Mouse (Mus musculus) embryonic facial prominence, embryonic 10.5 days (tissue): Measurements from ENCODE around the gene Med28. TPM values are rescaled to one million over a fixed set of nuclear protein-coding genes. Genes with fewer than 3 reads are reported as not detected.

ENCODE experiments used
- DNase-seq: peaks from one replicate; pipeline ENCODE4 v3.0.0-alpha.2; 2017; ENCODE audit warnings: low spot score
- H3K27ac ChIP-seq: fragments of 300-500 bp; sonication (generic); replicated peaks from 2 replicates; pipeline ENCODE4 v1.5.1; 2016; ENCODE audit warnings: mild to moderate bottlenecking
- H3K27me3 ChIP-seq: fragments of 300-500 bp; sonication (generic); replicated peaks from 2 replicates; pipeline ENCODE4 v1.6.1; 2016; ENCODE audit warnings: low read depth, mild to moderate bottlenecking; ENCODE audit not compliant: poor library complexity, severe bottlenecking
- H3K36me3 ChIP-seq: fragments of 300-500 bp; sonication (generic); replicated peaks from 2 replicates; pipeline ENCODE4 v1.6.1; 2016; ENCODE audit warnings: mild to moderate bottlenecking, moderate library complexity
- H3K4me1 ChIP-seq: fragments of 300-500 bp; sonication (generic); 2 replicates; pipeline ENCODE4 v1.6.1; 2016
- H3K4me3 ChIP-seq: fragments of 300-500 bp; sonication (generic); 2 replicates; pipeline ENCODE4 v1.5.1; 2016; ENCODE audit warnings: mild to moderate bottlenecking, moderate library complexity
- H3K9me3 ChIP-seq: fragments of 300-500 bp; sonication (generic); 2 replicates; pipeline ENCODE4 v1.6.1; 2016; ENCODE audit warnings: mild to moderate bottlenecking
- WGBS: fragments of 180-500 bp; shearing (Covaris S2); methylation state at CpG from one replicate; pipeline ENCODE4 v1.1.7; 2016; 5-methylcytosine and 5-hydroxymethylcytosine counted together
- polyA plus RNA-seq: library from polyadenylated mRNA; unstranded; fragments of >200 nt; fragmentation: Nextera tagmentation; extraction: Ambion mirVana; gene quantifications from 2 replicates; pipeline ENCODE4 v1.2.1, GENCODE M21; 2016

Gene Med28
- polyA plus RNA-seq, 1 experiment from 2014 or later, result 296 TPM

GRCm38 (mm10) chr5:45493191-45494092 lies 26.6 kb upstream of the Med28 start, which contains the start of gene Lap3:
Gene Lap3 (plus strand): TSS chr5:45493374.
- WGBS, result under 1% methylated on average over 78 of the region's 78 CpGs
- DNase-seq, result peak; percentile 100
- H3K4me3 ChIP-seq, result peak within 1 kb of the TSS; percentile 82
- peak within 1 kb of the TSS; percentile 90 for H3K27ac ChIP-seq
- H3K4me1 ChIP-seq, result peaks cover 18% of the 10 kb centered on the region
- H3K9me3 ChIP-seq, result no peaks in the 10 kb centered on the region
- H3K36me3 ChIP-seq, result peaks cover 34% of the 10 kb centered on the region
- H3K27me3 ChIP-seq, result no peaks in the 10 kb centered on the region; the same call in 1 of the 2 replicates

GRCm38 (mm10) chr5:45494093-45494755 lies 25.8 kb upstream of the Med28 start:
- Histone ChIP-seq H3K9me3 (no peaks in the 10 kb centered on the region), H3K27me3 (no peaks in the 10 kb centered on the region; the same call in 1 of the 2 replicates), H3K4me1 (peaks cover 18% of the 10 kb centered on the region), H3K4me3 (peak overlapping the region; percentile 82), H3K27ac (peak overlapping the region; percentile 90), H3K36me3 (peaks cover 42% of the 10 kb centered on the region)
- 66% methylated on average over 9 of the region's 9 CpGs for WGBS
- DNase-seq, result no peak

GRCm38 (mm10) chr5:45495429-45495975 lies 24.5 kb upstream of the Med28 start:
- H3K27ac ChIP-seq, result no peak overlapping the region
- no peaks in the 10 kb centered on the region; the same call in 1 of the 2 replicates for H3K27me3 ChIP-seq
- peaks cover 55% of the 10 kb centered on the region for H3K36me3 ChIP-seq
- H3K9me3 ChIP-seq, result no peaks in the 10 kb centered on the region
- peaks cover 18% of the 10 kb centered on the region for H3K4me1 ChIP-seq
- no peak for DNase-seq
- H3K4me3 ChIP-seq, result no peak overlapping the region
- 93% methylated on average over 3 of the region's 3 CpGs for WGBS

- Histone ChIP-seq H3K36me3 (peaks cover 60% of the 10 kb centered on the region), H3K9me3 (no peaks in the 10 kb centered on the region)
These were observed 24.0 kb upstream of the Med28 start for GRCm38 (mm10) chr5:45496042-45496441.

GRCm38 (mm10) chr5:45496479-45496878 lies 23.6 kb upstream of the Med28 start:
- no peak overlapping the region for H3K4me3 ChIP-seq
- peaks cover 18% of the 10 kb centered on the region for H3K4me1 ChIP-seq
- WGBS, result 90% methylated on average over 4 of the region's 4 CpGs
- H3K27ac ChIP-seq, result no peak overlapping the region
- H3K9me3 ChIP-seq, result no peaks in the 10 kb centered on the region
- peaks cover 64% of the 10 kb centered on the region for H3K36me3 ChIP-seq
- DNase-seq, result no peak
- no peaks in the 10 kb centered on the region; the same call in 1 of the 2 replicates for H3K27me3 ChIP-seq

More at GRCm38 (mm10) chr5:45496042-45496441, 24.0 kb upstream of the Med28 start:
- H3K27me3 ChIP-seq, result no peaks in the 10 kb centered on the region; the same call in 1 of the 2 replicates
- H3K4me1 ChIP-seq, result peaks cover 18% of the 10 kb centered on the region
- DNase-seq, result no peak
- H3K27ac ChIP-seq, result no peak overlapping the region
- no peak overlapping the region for H3K4me3 ChIP-seq

- 91% methylated on average over 12 of the region's 12 CpGs for WGBS
- Histone ChIP-seq H3K36me3 (peaks cover 69% of the 10 kb centered on the region), H3K4me1 (peaks cover 18% of the 10 kb centered on the region)
These were observed 23.0 kb upstream of the Med28 start for GRCm38 (mm10) chr5:45496930-45497550.

GRCm38 (mm10) chr5:45497564-45497963 lies 22.5 kb upstream of the Med28 start:
- DNase-seq, result no peak
- no peaks in the 10 kb centered on the region for H3K27me3 ChIP-seq
- no peaks in the 10 kb centered on the region for H3K9me3 ChIP-seq
- H3K4me3 ChIP-seq, result no peak overlapping the region
- peaks cover 18% of the 10 kb centered on the region for H3K4me1 ChIP-seq
- no peak overlapping the region for H3K27ac ChIP-seq
- WGBS, result 90% methylated on average over 5 of the region's 5 CpGs
- peaks cover 75% of the 10 kb centered on the region for H3K36me3 ChIP-seq

More at GRCm38 (mm10) chr5:45496930-45497550, 23.0 kb upstream of the Med28 start:
- no peak overlapping the region for H3K27ac ChIP-seq
- no peak overlapping the region for H3K4me3 ChIP-seq
- no peaks in the 10 kb centered on the region for H3K27me3 ChIP-seq
- no peak for DNase-seq
- no peaks in the 10 kb centered on the region for H3K9me3 ChIP-seq

- Histone ChIP-seq H3K27me3 (no peaks in the 10 kb centered on the region), H3K27ac (no peak overlapping the region), H3K4me1 (no peaks in the 10 kb centered on the region), H3K9me3 (no peaks in the 10 kb centered on the region), H3K4me3 (no peak overlapping the region), H3K36me3 (peaks cover 93% of the 10 kb centered on the region)
- WGBS, result 88% methylated on average over 7 of the region's 7 CpGs
- DNase-seq, result no peak
These were observed 10.0 kb upstream of the Med28 start for GRCm38 (mm10) chr5:45510071-45510470.

- no peak for DNase-seq
These were observed 7.1 kb upstream of the Med28 start for GRCm38 (mm10) chr5:45512908-45513307.

GRCm38 (mm10) chr5:45513511-45513910 lies 6.5 kb upstream of the Med28 start:
- Histone ChIP-seq H3K27me3 (no peaks in the 10 kb centered on the region), H3K4me1 (no peaks in the 10 kb centered on the region), H3K4me3 (no peak overlapping the region), H3K27ac (no peak overlapping the region), H3K9me3 (no peaks in the 10 kb centered on the region), H3K36me3 (peaks cover 76% of the 10 kb centered on the region)
- WGBS, result 88% methylated on average over 2 of the region's 2 CpGs
- no peak for DNase-seq

More at GRCm38 (mm10) chr5:45512908-45513307, 7.1 kb upstream of the Med28 start:
- Histone ChIP-seq H3K4me1 (no peaks in the 10 kb centered on the region), H3K4me3 (no peak overlapping the region), H3K27me3 (no peaks in the 10 kb centered on the region), H3K36me3 (peaks cover 80% of the 10 kb centered on the region), H3K27ac (no peak overlapping the region), H3K9me3 (no peaks in the 10 kb centered on the region)
- WGBS, result 92% methylated on average over 6 of the region's 6 CpGs

GRCm38 (mm10) chr5:45514599-45514998 lies 5.4 kb upstream of the Med28 start:
- H3K9me3 ChIP-seq, result no peaks in the 10 kb centered on the region
- no peaks in the 10 kb centered on the region for H3K4me1 ChIP-seq
- H3K36me3 ChIP-seq, result peaks cover 70% of the 10 kb centered on the region
- no peak for DNase-seq
- no peaks in the 10 kb centered on the region for H3K27me3 ChIP-seq
- WGBS, result 90% methylated on average over 1 of the region's 1 CpGs
- no peak overlapping the region for H3K27ac ChIP-seq
- H3K4me3 ChIP-seq, result no peak overlapping the region

- no peaks in the 10 kb centered on the region for H3K27me3 ChIP-seq
- H3K4me1 ChIP-seq, result no peaks in the 10 kb centered on the region
- no peak overlapping the region for H3K27ac ChIP-seq
- WGBS, result 91% methylated on average over 10 of the region's 10 CpGs
- H3K9me3 ChIP-seq, result no peaks in the 10 kb centered on the region
- DNase-seq, result no peak
- H3K36me3 ChIP-seq, result peaks cover 64% of the 10 kb centered on the region
- no peak overlapping the region for H3K4me3 ChIP-seq
These were observed 4.8 kb upstream of the Med28 start for GRCm38 (mm10) chr5:45515151-45515743.
